Mouse (Mus musculus) myocyte (in vitro differentiated cells): ENCODE measurements around the gene Atp13a3. TPM values are rescaled to one million over a fixed set of nuclear protein-coding genes. Genes with fewer than 3 reads are reported as not detected.
"Not testable (repeated sequence)": the region's sequence is repeated elsewhere in the genome, so short reads cannot be mapped to it uniquely, and the experiment has no call there.

ENCODE experiments used
- H3K27me3 ChIP-seq: one replicate; pipeline ENCODE4 v1.6.1; 2011; ENCODE audit not compliant: control insufficient read depth, insufficient read depth, insufficient read length
- H3K36me3 ChIP-seq: one replicate; pipeline ENCODE4 v1.6.1; 2011; ENCODE audit not compliant: control insufficient read depth, insufficient read depth
- H3K4me2 ChIP-seq: one replicate; pipeline ENCODE4 v1.6.1; 2011; ENCODE audit warnings: low read depth, control low read depth
- H3K4me3 ChIP-seq: one replicate; pipeline ENCODE4 v1.5.1; 2011; ENCODE audit warnings: mild to moderate bottlenecking, control low read depth, moderate library complexity
- H3K79me2 ChIP-seq: one replicate; pipeline ENCODE4 v1.6.1; 2011; ENCODE audit not compliant: control insufficient read depth, insufficient read depth
- H3ac ChIP-seq: one replicate; pipeline ENCODE4 v1.6.1; 2011; ENCODE audit not compliant: control insufficient read depth, insufficient read length
- CEBPB ChIP-seq: IDR thresholded peaks from 2 replicates; pipeline ENCODE4 v1.6.1; 2011; ENCODE audit warnings: mild to moderate bottlenecking, moderate library complexity; ENCODE audit not compliant: poor library complexity, insufficient read depth, severe bottlenecking
- E2F4 ChIP-seq: IDR thresholded peaks from one replicate; pipeline ENCODE4 v1.6.1; 2011; ENCODE audit warnings: mild to moderate bottlenecking, control low read depth, moderate library complexity; ENCODE audit not compliant: insufficient read depth
- MAX ChIP-seq: IDR thresholded peaks from one replicate; pipeline ENCODE4 v1.6.1; 2011; ENCODE audit warnings: low read depth, mild to moderate bottlenecking, control low read depth
- MYOD1 ChIP-seq, 3 experiments: IDR thresholded peaks; one replicate each; pipeline ENCODE4 v1.6.1; 2011; ENCODE audit warnings: control low read depth in 2 of 3, low read depth in 2 of 3, mild to moderate bottlenecking in 2 of 3, moderate library complexity in 1 of 3; ENCODE audit not compliant: insufficient read length in 2 of 3, control insufficient read depth in 1 of 3
- MYOG ChIP-seq, 3 experiments: IDR thresholded peaks; one replicate each; pipeline ENCODE4 v1.6.1; 2011; ENCODE audit warnings: control low read depth in 2 of 3, low read depth in 2 of 3, mild to moderate bottlenecking in 2 of 3; ENCODE audit not compliant: insufficient read length in 2 of 3, control insufficient read depth in 1 of 3, insufficient read depth in 1 of 3
- POLR2A ChIP-seq: IDR thresholded peaks from one replicate; pipeline ENCODE4 v1.6.1; 2011; ENCODE audit warnings: low read depth, mild to moderate bottlenecking, control low read depth, moderate library complexity; ENCODE audit not compliant: insufficient read length
- POLR2AphosphoS2 ChIP-seq: IDR thresholded peaks from one replicate; pipeline ENCODE4 v1.6.1; 2011; ENCODE audit warnings: low read depth, control low read depth; ENCODE audit not compliant: insufficient read length
- REST ChIP-seq: IDR thresholded peaks from one replicate; pipeline ENCODE4 v1.6.1; 2011; ENCODE audit warnings: mild to moderate bottlenecking, control low read depth, moderate library complexity; ENCODE audit not compliant: insufficient read depth, insufficient read length
- SRF ChIP-seq: IDR thresholded peaks from one replicate; pipeline ENCODE4 v1.6.1; 2011; ENCODE audit warnings: low read depth; ENCODE audit not compliant: control insufficient read depth, insufficient read length
- TCF12 ChIP-seq: IDR thresholded peaks from one replicate; pipeline ENCODE4 v1.6.1; 2011; ENCODE audit warnings: mild to moderate bottlenecking, control low read depth; ENCODE audit not compliant: poor library complexity, insufficient read depth, severe bottlenecking
- TCF3 ChIP-seq: IDR thresholded peaks from one replicate; pipeline ENCODE4 v1.6.1; 2011; ENCODE audit warnings: low read depth, control low read depth; ENCODE audit not compliant: insufficient read length
- USF1 ChIP-seq: IDR thresholded peaks from one replicate; pipeline ENCODE4 v1.6.1; 2011; ENCODE audit warnings: low read depth, mild to moderate bottlenecking, control low read depth, moderate library complexity
- polyA plus RNA-seq: library from polyadenylated mRNA; unstranded; fragments of >200 nt; fragmentation: generic; extraction: Trizol; gene quantifications from one replicate; pipeline ENCODE4 v1.2.1, GENCODE M21; 2012; ENCODE audit warnings: missing spikeins

Atp13a3 gene
- polyA plus RNA-seq, 1 experiment = 53.4 TPM

- no peak overlapping the region for H3ac ChIP-seq
- H3K79me2 ChIP-seq = peaks cover 95% of the 10 kb centered on the region
- H3K4me2 ChIP-seq = no peak overlapping the region
- peaks cover 43% of the 10 kb centered on the region for H3K36me3 ChIP-seq
- H3K4me3 ChIP-seq = no peak overlapping the region
- TF ChIP-seq POLR2AphosphoS2 (no peak), REST (no peak), MAX (no peak), CEBPB (no peak), USF1 (no peak), MYOG (IDR thresholded peaks at IDR 0.05; ENCODE audit: control insufficient read depth in 1 of 3, insufficient read depth in 1 of 3, insufficient read length in 2 of 3, low read depth in 2 of 3) (no peak), MYOD1 (IDR thresholded peaks at IDR 0.05; ENCODE audit: control insufficient read depth in 1 of 3, insufficient read length in 2 of 3, low read depth in 2 of 3) (no peak), E2F4 (no peak), POLR2A (no peak), TCF12 (no peak)
- no peaks in the 10 kb centered on the region for H3K27me3 ChIP-seq
Measured at GRCm38 (mm10) chr16:30362528-30362927, 43.2 kb downstream of the Atp13a3 start.

DNA sequence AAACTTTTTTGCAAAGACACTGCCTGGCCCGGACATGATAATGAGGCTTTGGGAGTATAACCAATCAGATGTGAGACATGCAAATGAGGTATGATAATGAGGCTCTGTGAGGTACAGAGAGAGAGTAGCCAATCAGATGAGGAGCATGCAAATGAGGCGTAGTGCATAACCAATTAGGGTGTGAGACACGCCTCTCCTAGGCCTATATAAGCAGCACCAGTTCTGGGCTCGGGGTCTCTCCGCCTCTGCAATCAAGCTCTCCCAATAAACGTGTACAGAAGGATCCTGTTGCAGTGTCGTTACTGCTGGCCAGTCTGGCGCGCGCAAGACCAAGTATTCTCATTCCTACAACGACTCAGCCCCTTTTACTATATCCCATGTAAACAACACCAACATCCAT is 52.3 kb downstream of the Atp13a3 start:
- Histone ChIP-seq H3K79me2 (peaks cover 30% of the 10 kb centered on the region), H3K36me3 (peaks cover 72% of the 10 kb centered on the region)
- not testable (repeated sequence) for H3K4me3 ChIP-seq, H3K4me2 ChIP-seq, H3K27me3 ChIP-seq, H3ac ChIP-seq

DNA sequence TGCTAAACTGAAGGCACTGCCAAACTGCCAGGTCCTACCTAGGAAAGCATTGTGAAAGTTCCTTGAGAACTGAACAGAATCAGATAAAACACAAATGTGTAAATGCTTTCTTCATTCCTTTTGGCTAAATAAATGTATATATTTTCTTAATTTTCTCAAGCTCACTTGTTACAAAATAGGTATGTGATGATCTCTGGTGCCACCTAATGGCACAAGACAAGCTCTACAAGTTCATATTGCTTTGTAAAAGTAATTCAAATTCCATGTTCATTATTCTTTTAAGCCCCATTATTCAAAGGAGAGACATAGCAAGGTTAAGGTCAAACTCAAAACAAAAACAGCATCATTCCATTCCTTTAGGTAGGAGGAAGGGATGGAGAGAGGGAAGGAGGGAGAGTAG is 91.5 kb downstream of the Atp13a3 start:
- peaks cover 59% of the 10 kb centered on the region for H3K36me3 ChIP-seq
- H3K4me3 ChIP-seq = no peak overlapping the region
- no peak overlapping the region for H3ac ChIP-seq
- no peaks in the 10 kb centered on the region for H3K79me2 ChIP-seq
- H3K4me2 ChIP-seq = no peak overlapping the region
- no peak for TF ChIP-seq TCF3
- no peak for TF ChIP-seq CEBPB
- no peak for TF ChIP-seq MAX
- no peak for TF ChIP-seq USF1
- no peak for TF ChIP-seq REST
- no peaks in the 10 kb centered on the region for H3K27me3 ChIP-seq

DNA sequence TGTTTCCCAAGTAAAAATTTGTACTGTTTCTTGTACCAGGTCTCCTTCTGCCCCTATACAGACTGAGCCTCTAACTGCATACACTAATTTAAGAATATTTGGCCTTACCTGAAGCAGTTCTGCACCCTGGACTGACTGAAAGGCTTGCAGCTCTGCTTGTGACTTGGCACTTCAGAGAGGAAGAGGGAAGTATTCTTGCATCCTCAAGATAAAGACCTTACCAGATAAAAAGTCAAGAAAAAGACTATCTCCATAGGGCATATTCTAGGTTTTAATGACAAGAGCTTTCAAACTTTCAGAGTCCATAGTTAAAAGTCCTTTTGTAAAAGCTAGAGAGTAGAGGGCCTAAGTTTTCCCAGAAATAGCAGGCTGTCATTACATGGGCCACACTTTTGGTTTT is 95.1 kb downstream of the Atp13a3 start, which contains the start of gene Gp5:
TSS of gene Gp5 (minus strand) at position 133 of the 400 bp plus-strand sequence.
- H3K27me3 ChIP-seq = no peaks in the 10 kb centered on the region

GRCm38 (mm10) chr16:30310171-30310515 is 95.6 kb downstream of the Atp13a3 start:
- TF ChIP-seq MYOD1 (IDR thresholded peaks at IDR 0.05; ENCODE audit: control insufficient read depth in 1 of 3, insufficient read length in 2 of 3, low read depth in 2 of 3) (no peak), E2F4 (no peak), CEBPB (no peak), TCF12 (no peak), POLR2AphosphoS2 (no peak), MAX (no peak), USF1 (no peak), REST (no peak), MYOG (IDR thresholded peaks at IDR 0.05; ENCODE audit: control insufficient read depth in 1 of 3, insufficient read depth in 1 of 3, insufficient read length in 2 of 3, low read depth in 2 of 3) (no peak), TCF3 (no peak), SRF (no peak), POLR2A (no peak)
- peaks cover 42% of the 10 kb centered on the region for H3K36me3 ChIP-seq
- no peaks in the 10 kb centered on the region for H3K27me3 ChIP-seq
- H3K4me2 ChIP-seq = no peak overlapping the region
- H3ac ChIP-seq = no peak overlapping the region
- H3K79me2 ChIP-seq = no peaks in the 10 kb centered on the region
- no peak overlapping the region for H3K4me3 ChIP-seq

More for the DNA sequence above, 95.1 kb downstream of the Atp13a3 start, which contains the start of gene Gp5:
- Histone ChIP-seq H3K36me3 (peaks cover 47% of the 10 kb centered on the region), H3K4me3 (no peak within 1 kb of the TSS), H3K79me2 (no peaks in the 10 kb centered on the region), H3K4me2 (no peak within 1 kb of the TSS), H3ac (no peak within 1 kb of the TSS)
- no peak for TF ChIP-seq POLR2A
- TF ChIP-seq E2F4 = no peak
- no peak for TF ChIP-seq MYOD1 (IDR thresholded peaks at IDR 0.05; ENCODE audit: control insufficient read depth in 1 of 3, insufficient read length in 2 of 3, low read depth in 2 of 3)
- TF ChIP-seq REST = no peak
- no peak for TF ChIP-seq TCF12
- TF ChIP-seq MAX = no peak
- TF ChIP-seq USF1 = no peak
- no peak for TF ChIP-seq SRF
- TF ChIP-seq TCF3 = no peak
